Mouse (Mus musculus) thymus, postnatal 10 days (tissue): ENCODE data around the gene Mylk.

Experiments
- DNase-seq, 2 experiments: peaks; one replicate each; pipeline ENCODE4 v3.0.0; 2021; ENCODE audit warnings: low spot score in 2 of 2

Gene Mylk

GRCm38 (mm10) chr16:34941915-34942314, 196.9 kb downstream of the Mylk start:
- no peak for DNase-seq

DNA sequence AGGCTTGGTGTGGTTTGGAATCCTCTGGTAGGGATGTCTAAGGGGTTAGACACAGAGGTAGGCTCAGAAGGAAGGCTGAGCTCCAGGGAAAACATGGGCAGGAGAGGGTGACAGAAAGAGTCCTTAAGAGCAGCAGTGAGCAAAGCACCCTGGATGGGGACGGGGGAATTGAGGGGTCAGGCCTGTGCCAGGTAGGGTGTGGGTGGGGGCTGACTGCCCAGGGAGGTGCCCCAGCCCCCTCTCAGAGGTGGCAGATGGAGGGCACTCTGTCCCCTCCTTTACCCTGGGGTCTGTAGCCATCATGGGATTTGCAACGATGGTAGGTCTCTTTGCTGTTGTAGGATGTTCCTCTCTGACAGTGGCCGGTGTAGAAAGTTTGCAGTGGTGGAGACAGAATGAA, 201.3 kb downstream of the Mylk start:
- DNase-seq = no peak

GRCm38 (mm10) chr16:34950935-34951334, 205.9 kb downstream of the Mylk start:
- no peak for DNase-seq

GRCm38 (mm10) chr16:34952254-34952653, 207.2 kb downstream of the Mylk start:
- no peak for DNase-seq

DNA sequence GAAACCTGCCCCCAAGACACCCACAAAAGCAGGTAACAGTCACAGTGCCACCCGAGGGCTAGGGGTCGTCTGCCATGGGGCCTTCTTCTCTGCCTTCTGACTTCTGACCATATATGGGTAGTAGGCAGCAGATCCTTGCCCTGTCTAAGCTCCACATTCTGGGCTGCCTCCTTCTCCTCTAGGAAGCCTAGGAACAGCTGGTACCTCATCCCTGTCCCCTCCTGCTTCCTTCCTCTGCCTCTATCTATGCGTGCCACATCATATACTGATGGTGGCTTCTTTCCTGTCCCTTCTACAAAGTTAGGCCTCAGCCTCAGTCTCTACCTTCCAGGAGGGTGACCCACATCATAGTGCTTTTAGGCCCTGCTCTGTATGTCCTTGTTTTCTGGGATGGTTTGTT, 207.8 kb downstream of the Mylk start:
- DNase-seq = no peak

- DNase-seq = no peak
Observed at GRCm38 (mm10) chr16:34953501-34953900, 208.5 kb downstream of the Mylk start.

GRCm38 (mm10) chr16:34957487-34958230, 212.6 kb downstream of the Mylk start:
- DNase-seq = no peak

- no peak for DNase-seq
Observed at GRCm38 (mm10) chr16:34958667-34959066, 213.7 kb downstream of the Mylk start.

GRCm38 (mm10) chr16:34959261-34959660, 214.3 kb downstream of the Mylk start:
- no peak for DNase-seq

DNA sequence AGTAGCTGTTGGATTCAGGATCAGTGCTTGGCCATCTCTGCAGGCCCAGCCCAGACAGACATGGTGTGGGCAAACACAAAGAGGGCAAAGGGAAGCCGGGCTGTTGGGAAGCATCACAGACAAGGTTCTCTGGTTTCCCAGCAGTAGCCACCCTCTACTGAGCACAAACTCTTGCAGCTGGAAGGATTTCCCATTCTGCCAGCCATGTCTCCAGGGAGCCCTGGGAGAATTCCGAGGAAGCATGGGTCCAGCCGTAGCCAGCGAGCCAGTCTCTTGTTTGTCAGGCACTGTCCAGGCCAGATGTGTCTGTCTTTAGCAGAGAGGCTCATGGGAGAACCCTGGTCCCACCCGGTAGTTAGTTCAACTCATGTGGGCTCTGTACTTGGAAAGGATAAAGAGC, 215.2 kb downstream of the Mylk start:
- no peak for DNase-seq

DNA sequence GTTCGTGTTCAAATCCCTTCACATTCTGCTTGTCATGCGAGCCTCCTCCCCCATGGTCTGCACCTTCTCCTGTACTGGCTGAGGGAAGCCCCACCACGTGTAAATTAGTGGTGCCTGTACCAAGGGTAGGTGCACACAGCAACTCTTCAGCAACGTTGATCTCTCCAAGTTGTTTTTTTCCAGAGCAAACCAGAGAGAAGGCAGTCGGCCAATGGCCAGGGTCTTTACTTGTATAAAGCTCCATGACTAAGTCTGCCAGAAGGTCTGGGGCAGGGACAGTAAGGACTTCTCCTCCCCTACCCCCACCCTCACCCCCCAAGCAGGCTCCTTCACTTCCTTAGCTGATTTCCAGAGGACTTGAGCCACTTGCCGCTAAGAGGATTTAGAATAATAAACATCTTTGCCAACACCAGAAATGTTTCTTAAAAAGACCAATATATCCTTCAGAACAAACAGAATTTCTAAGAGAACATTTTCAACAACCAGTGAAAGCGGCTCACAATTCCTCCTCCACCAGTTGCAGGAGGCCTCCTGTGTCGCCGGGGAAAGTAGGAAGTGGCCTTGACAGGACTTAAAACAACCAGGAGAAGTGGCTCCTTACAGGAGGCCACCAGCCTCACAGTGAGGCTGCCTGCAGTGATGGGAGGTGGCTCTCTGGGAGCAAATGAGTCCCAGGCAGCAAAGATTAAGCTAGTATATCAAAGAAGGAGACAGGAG, 216.0 kb downstream of the Mylk start:
- no peak for DNase-seq

DNA sequence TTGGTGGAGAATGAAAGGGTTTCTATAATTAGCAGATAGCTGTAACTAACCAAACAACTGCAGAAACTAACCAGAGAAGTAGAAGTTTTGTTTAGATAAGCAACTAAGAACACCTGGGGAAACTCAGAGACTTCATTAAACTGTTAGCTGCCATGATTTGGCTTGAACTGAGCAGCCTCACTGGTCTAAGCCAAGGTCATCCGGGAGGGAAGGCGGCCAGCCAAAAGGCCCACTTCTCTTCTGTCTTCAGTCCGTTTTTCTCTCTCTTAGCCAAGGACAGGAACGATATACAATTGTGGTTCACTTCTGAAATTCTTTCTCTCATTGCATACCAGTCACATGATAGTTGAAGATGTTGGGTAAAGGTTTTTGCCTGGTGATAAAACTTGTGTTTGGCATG, 217.3 kb downstream of the Mylk start:
- DNase-seq = no peak

- no peak for DNase-seq
Observed at GRCm38 (mm10) chr16:34963008-34963407, 218.0 kb downstream of the Mylk start.

GRCm38 (mm10) chr16:34966620-34967081, 221.6 kb downstream of the Mylk start:
- no peak for DNase-seq

- no peak for DNase-seq
Observed at GRCm38 (mm10) chr16:34967120-34967800, 222.2 kb downstream of the Mylk start.

GRCm38 (mm10) chr16:34968181-34968580, 223.2 kb downstream of the Mylk start:
- DNase-seq = no peak

GRCm38 (mm10) chr16:34972471-34972870, 227.5 kb downstream of the Mylk start:
- DNase-seq = no peak

- no peak for DNase-seq
Observed at GRCm38 (mm10) chr16:34975544-34975943, 230.5 kb downstream of the Mylk start.

GRCm38 (mm10) chr16:34976630-34977029, 231.6 kb downstream of the Mylk start:
- no peak for DNase-seq

DNA sequence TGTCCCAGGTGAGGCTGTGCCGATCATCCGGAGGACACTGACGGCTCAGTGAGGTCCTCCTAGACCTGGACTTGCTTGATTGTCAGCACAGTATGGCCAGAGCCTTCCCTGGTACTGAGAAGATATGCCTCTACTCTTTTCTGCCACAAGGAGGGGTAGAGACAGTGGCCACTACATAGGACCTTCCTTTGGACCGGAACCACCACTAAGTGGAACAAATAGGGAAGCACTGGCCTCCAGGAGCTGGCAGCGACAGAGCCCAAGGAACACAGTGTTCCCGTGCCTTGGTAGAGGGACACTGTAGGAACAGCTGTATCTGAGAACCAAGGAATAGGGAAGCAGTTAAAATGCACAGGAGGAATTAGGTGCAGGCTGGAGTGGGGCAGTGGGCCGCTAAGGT, 233.0 kb downstream of the Mylk start:
- DNase-seq = no peak

DNA sequence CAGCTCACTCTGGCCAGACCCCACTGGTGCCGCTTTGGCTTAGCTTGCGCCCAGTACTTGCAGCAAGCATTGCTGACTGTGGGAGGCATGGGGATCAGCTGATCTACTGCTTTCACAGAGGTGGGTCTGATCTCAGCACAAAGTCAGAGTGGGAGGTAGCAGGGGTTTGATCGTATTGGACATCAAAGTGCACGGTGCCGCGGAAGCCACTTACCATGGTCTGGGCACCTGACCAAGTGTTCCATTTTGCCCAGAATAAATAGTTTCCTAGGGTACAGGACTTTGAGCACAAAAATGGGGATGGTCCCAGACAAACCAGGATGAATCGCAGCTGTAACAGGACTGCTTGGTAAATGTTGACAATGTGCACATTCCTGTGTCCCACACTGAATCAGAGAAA, 236.0 kb downstream of the Mylk start:
- DNase-seq = no peak

DNA sequence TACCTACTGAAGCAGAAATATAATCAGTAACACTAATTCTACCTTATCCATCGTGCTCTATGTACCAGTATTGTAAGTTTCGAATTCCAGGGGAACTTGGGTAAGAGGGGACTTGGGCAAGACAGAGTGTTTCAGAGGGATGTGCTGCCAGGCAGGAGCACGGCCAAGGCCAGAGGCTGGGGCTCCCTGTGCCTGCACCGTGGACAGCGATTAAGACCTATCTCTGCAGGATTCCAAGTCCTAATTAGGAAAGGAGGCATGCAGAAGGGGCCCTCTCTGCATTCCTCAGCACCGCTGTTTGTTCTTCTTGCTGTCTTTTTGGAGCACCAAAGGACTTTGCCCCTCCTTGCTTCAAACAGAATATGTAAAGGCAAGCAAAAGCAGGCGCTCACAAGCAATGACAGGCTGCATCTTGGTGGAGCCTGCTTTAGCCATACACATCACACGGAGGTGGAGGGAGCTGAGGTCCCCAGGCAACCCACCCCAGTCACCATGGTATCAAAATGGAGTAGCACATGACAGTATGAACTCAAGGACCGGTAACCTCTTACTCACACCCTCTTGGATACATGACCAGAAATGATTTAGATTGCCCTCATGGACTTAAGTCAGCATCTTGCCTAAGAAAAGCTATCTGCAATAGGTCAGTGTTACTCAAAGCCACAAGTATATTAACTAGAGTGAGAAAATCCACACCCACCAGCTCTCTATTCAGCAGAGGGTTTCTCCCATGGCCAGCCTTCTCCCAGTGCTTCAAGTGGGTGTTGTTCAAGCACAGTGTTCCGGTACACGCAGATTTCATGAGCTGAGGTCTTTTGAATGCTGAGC, 239.4 kb downstream of the Mylk start:
- DNase-seq = no peak
